In genomic region chr11:61059691-61060457, GRCm38 (mm10) we compare ENCODE assay signal across 12 mouse cellular contexts. TPM values are rescaled to one million over a fixed set of nuclear protein-coding genes. Genes with fewer than 3 reads are reported as not detected.
DNase-seq lines count a peak whose midpoint lies in the region; ATAC-seq lines count a peak whose summit lies in the region.
"Had no signal": no experiment of that assay in that cellular context is flagged by ENCODE, and none has a peak within 500 bp of the region (broad histone marks: within the 10 kb centered on the region; RNA-seq: fewer than 3 reads in every experiment).

No protein-coding gene starts in this region.

- no peaks in the 10 kb centered on the region for H3K9me3 ChIP-seq in hindbrain, embryonic 16.5 days (ENCODE audit: control insufficient read depth, low read length)
- no peaks in the 10 kb centered on the region for H3K9me3 ChIP-seq in hindbrain, embryonic 13.5 days
- H3K9me3 ChIP-seq: forebrain, embryonic 15.5 days; liver, embryonic 12.5 days; midbrain, embryonic 12.5 days had no signal

- 0 out of 2 replicates have a peak, but pooled peaks have one; percentile 45 for ATAC-seq in hindbrain, embryonic 16.5 days
- no peak for ATAC-seq in hindbrain, embryonic 13.5 days (ENCODE audit: low FRiP score)
- ATAC-seq: forebrain, embryonic 15.5 days; liver, embryonic 12.5 days; Patski had no signal

- DNase-seq in adrenal gland, adult 8-10 months, result peak; percentile 44
- DNase-seq in cerebellum, postnatal 14 days, result peak; percentile 57 to 68
- DNase-seq in heart, postnatal 4 days, result peak; percentile 27
- no peak for DNase-seq in thymus, postnatal 25 days
- no peak for DNase-seq in retina, embryonic 14.5 days (ENCODE audit: low spot score)
- DNase-seq: layer of hippocampus, adult 9-11 months had no signal

- H3K9ac ChIP-seq in hindbrain, embryonic 16.5 days (ENCODE audit: low read depth, low read length), result no peak overlapping the region
- no peak overlapping the region for H3K9ac ChIP-seq in hindbrain, embryonic 13.5 days
- H3K9ac ChIP-seq: forebrain, embryonic 15.5 days; liver, embryonic 12.5 days; midbrain, embryonic 12.5 days had no signal

- H3K4me1 ChIP-seq in hindbrain, embryonic 16.5 days (ENCODE audit: control insufficient read depth, insufficient read depth, low read depth, low read length), result no peaks in the 10 kb centered on the region
- 0 out of 2 replicates have a peak, but pooled peaks cover 7% of the 10 kb centered on the region for H3K4me1 ChIP-seq in hindbrain, embryonic 13.5 days (replicated peaks)
- H3K4me1 ChIP-seq: liver, embryonic 12.5 days; midbrain, embryonic 12.5 days had no signal

- H3K27me3 ChIP-seq in hindbrain, embryonic 16.5 days (replicated peaks; ENCODE audit: control insufficient read depth, insufficient read depth, low read length), result no peaks in the 10 kb centered on the region
- 0 out of 2 replicates have a peak, but pooled peaks cover 3% of the 10 kb centered on the region for H3K27me3 ChIP-seq in hindbrain, embryonic 13.5 days
- H3K27me3 ChIP-seq: forebrain, embryonic 15.5 days; midbrain, embryonic 12.5 days had no signal

- H3K27ac ChIP-seq in hindbrain, embryonic 16.5 days (ENCODE audit: low read depth, low read length), result no peak overlapping the region
- H3K27ac ChIP-seq in hindbrain, embryonic 13.5 days, result no peak overlapping the region
- H3K27ac ChIP-seq: forebrain, embryonic 15.5 days; liver, embryonic 12.5 days; midbrain, embryonic 12.5 days had no signal

- H3K4me3 ChIP-seq in hindbrain, embryonic 16.5 days (ENCODE audit: low read length), result no peak overlapping the region
- H3K4me3 ChIP-seq in hindbrain, embryonic 13.5 days, result no peak overlapping the region
- H3K4me3 ChIP-seq: forebrain, embryonic 15.5 days; liver, embryonic 12.5 days; midbrain, embryonic 12.5 days had no signal

- H3K4me2 ChIP-seq in hindbrain, embryonic 16.5 days (ENCODE audit: low read length), result no peak overlapping the region
- no peak overlapping the region for H3K4me2 ChIP-seq in hindbrain, embryonic 13.5 days
- H3K4me2 ChIP-seq: forebrain, embryonic 15.5 days; liver, embryonic 12.5 days; midbrain, embryonic 12.5 days had no signal

- 53% methylated on average over 10 of the region's 10 CpGs for whole genome bisulfite sequencing in hindbrain, embryonic 16.5 days
- WGBS in hindbrain, embryonic 13.5 days, result 66% methylated on average over 10 of the region's 10 CpGs

- H3K36me3 ChIP-seq in hindbrain, embryonic 16.5 days (ENCODE audit: control insufficient read depth, insufficient read depth, low read length), result no peaks in the 10 kb centered on the region
- no peaks in the 10 kb centered on the region for H3K36me3 ChIP-seq in hindbrain, embryonic 13.5 days
- H3K36me3 ChIP-seq: forebrain, embryonic 15.5 days; liver, embryonic 12.5 days; midbrain, embryonic 12.5 days had no signal

RNA-seq across cellular contexts. Expression of gene Kcnj12, which starts 37.5 kb away (rescaled TPM):
- polyA plus RNA-seq in hindbrain, embryonic 16.5 days (2015; fragmentation: Nextera tagmentation; extraction: Ambion mirVana), result 4.2 and 4.3 TPM in 2 replicates
- 3.5 and 3.8 TPM in 2 replicates for polyA plus RNA-seq in hindbrain, embryonic 13.5 days (2015; fragmentation: Nextera tagmentation; extraction: Ambion mirVana)
- 1 to 10 TPM; 2.4 to 3.6 (median 2.7) TPM for total RNA-seq in adrenal gland, adult 8-10 months (2022)
- total RNA-seq in heart, postnatal 4 days (2021), result 10 to 100 TPM; 18.3 to 21.0 TPM
- polyA plus RNA-seq: Patski had no signal

Comparison
In these comparisons a context has a peak if more than half of its experiments do, and no peak if none do; other contexts are left out.
1. DNase-seq: peak in adrenal gland, adult 8-10 months (single experiment), cerebellum, postnatal 14 days (2 of 2) and heart, postnatal 4 days (single experiment); none in thymus, postnatal 25 days (single experiment) and retina, embryonic 14.5 days (single experiment).
2. RNA of gene Kcnj12, which starts 37.5 kb away (total RNA-seq): 18.3 to 21.0 TPM in heart, postnatal 4 days; 2.4 to 3.6 TPM in adrenal gland, adult 8-10 months; every median in the first group is over 4 times any median in the second.